Mouse (Mus musculus) macrophage (primary cell): ENCODE measurements around the gene Hist1h3b. TPM values are rescaled to one million over a fixed set of nuclear protein-coding genes. Genes with fewer than 3 reads are reported as not detected.
A peak's percentile ranks its signal among the peaks of the same experiment; 100 is the strongest.
"Not testable (repeated sequence)": the region's sequence is repeated elsewhere in the genome, so short reads cannot be mapped to it uniquely, and the experiment has no call there.

Source experiments
- H3K27ac ChIP-seq: fragments of 350-480 bp; formaldehyde crosslinking; 2 replicates; pipeline ENCODE4 v1.9.0; 2021
- H3K36me3 ChIP-seq: fragments of 350-480 bp; formaldehyde crosslinking; 2 replicates; pipeline ENCODE4 v1.9.0; 2021; ENCODE audit errors: inconsistent target
- H3K4me3 ChIP-seq: fragments of 350-480 bp; formaldehyde crosslinking; 2 replicates; pipeline ENCODE4 v1.9.0; 2021; ENCODE audit errors: inconsistent target
- H3K79me2 ChIP-seq: fragments of 350-480 bp; formaldehyde crosslinking; 2 replicates; pipeline ENCODE4 v1.9.0; 2021; ENCODE audit errors: inconsistent target
- WGBS: methylation state at CpG from one replicate; pipeline ENCODE4 v1.1.7; 2026; ENCODE audit warnings: inconsistent platforms; ENCODE audit not compliant: missing documents; 5-methylcytosine and 5-hydroxymethylcytosine counted together
- polyA plus RNA-seq: library from polyadenylated mRNA; stranded (reverse); fragments of 250-400 nt; gene quantifications from 3 replicates; pipeline ENCODE4 v1.2.4, GENCODE M21; 2018; ENCODE audit warnings: inconsistent platforms

Gene Hist1h3b
- polyA plus RNA-seq, 1 experiment from 2014 or later: not detected

- H3K27ac ChIP-seq: peak within 1 kb of the TSS; percentile 57
- no peaks in the 10 kb centered on the region for H3K79me2 ChIP-seq
- H3K4me3 ChIP-seq: peak within 1 kb of the TSS; percentile 16
- 2% methylated on average over 11 of the region's 22 CpGs for WGBS
- no peaks in the 10 kb centered on the region for H3K36me3 ChIP-seq
Observed at GRCm38 (mm10) chr13:23756790-23757189, 4.7 kb downstream of the Hist1h3b start, which contains the start of gene Hist1h4b. Gene Hist1h4b (plus strand): TSS chr13:23757013.

GRCm38 (mm10) chr13:23757211-23757773 lies 5.2 kb downstream of the Hist1h3b start:
- Histone ChIP-seq H3K36me3 (no peaks in the 10 kb centered on the region), H3K27ac (peak overlapping the region; percentile 57), H3K4me3 (peak overlapping the region; percentile 16), H3K79me2 (no peaks in the 10 kb centered on the region)
- 5% methylated on average over 12 of the region's 23 CpGs for WGBS

GRCm38 (mm10) chr13:23757921-23758320 lies 5.9 kb downstream of the Hist1h3b start:
- no peaks in the 10 kb centered on the region for H3K36me3 ChIP-seq
- WGBS: 40% methylated on average over 3 of the region's 3 CpGs
- H3K4me3 ChIP-seq: no peak overlapping the region; the same call in 1 of the 2 replicates
- H3K27ac ChIP-seq: no peak overlapping the region
- no peaks in the 10 kb centered on the region for H3K79me2 ChIP-seq

- no peak overlapping the region for H3K4me3 ChIP-seq
- no peaks in the 10 kb centered on the region for H3K36me3 ChIP-seq
- 89% methylated on average over 3 of the region's 3 CpGs for WGBS
- no peaks in the 10 kb centered on the region for H3K79me2 ChIP-seq
- no peak overlapping the region for H3K27ac ChIP-seq
Observed at GRCm38 (mm10) chr13:23759251-23759771, 7.2 kb downstream of the Hist1h3b start.

GRCm38 (mm10) chr13:23759916-23760239 lies 7.8 kb downstream of the Hist1h3b start:
- Histone ChIP-seq H3K79me2 (no peaks in the 10 kb centered on the region), H3K4me3 (peak overlapping the region; percentile 26; the same call in 1 of the 2 replicates), H3K27ac (peak overlapping the region; percentile 62), H3K36me3 (no peaks in the 10 kb centered on the region)
- WGBS: 20% methylated on average over 1 of the region's 1 CpGs

GRCm38 (mm10) chr13:23760240-23760971 lies 8.3 kb downstream of the Hist1h3b start:
- Histone ChIP-seq H3K36me3 (no peaks in the 10 kb centered on the region), H3K4me3 (peak overlapping the region; percentile 26), H3K79me2 (no peaks in the 10 kb centered on the region), H3K27ac (peak overlapping the region; percentile 62)
- WGBS: 3% methylated on average over 13 of the region's 27 CpGs

GRCm38 (mm10) chr13:23760972-23761864 lies 9.2 kb downstream of the Hist1h3b start, which contains the start of gene Hist1h4a:
Gene Hist1h4a (minus strand): TSS chr13:23761230.
- under 1% methylated on average over 54 of the region's 72 CpGs for WGBS
- Histone ChIP-seq H3K27ac (peak within 1 kb of the TSS; percentile 62), H3K4me3 (peak within 1 kb of the TSS; percentile 31), H3K36me3 (no peaks in the 10 kb centered on the region), H3K79me2 (no peaks in the 10 kb centered on the region)

- not testable (repeated sequence) for H3K79me2 ChIP-seq, H3K36me3 ChIP-seq
- under 1% methylated on average over 19 of the region's 52 CpGs for WGBS
- Histone ChIP-seq H3K4me3 (peak within 1 kb of the TSS; percentile 32), H3K27ac (peak within 1 kb of the TSS; percentile 70)
Observed at GRCm38 (mm10) chr13:23761871-23762821, 10.1 kb downstream of the Hist1h3b start, which contains the start of gene Hist1h3a. Gene Hist1h3a (minus strand): TSS chr13:23762386.

GRCm38 (mm10) chr13:23763242-23763585 lies 11.1 kb downstream of the Hist1h3b start:
- WGBS: under 1% methylated on average over 10 of the region's 10 CpGs
- Histone ChIP-seq H3K79me2 (no peaks in the 10 kb centered on the region), H3K4me3 (peak overlapping the region; percentile 32; the same call in 1 of the 2 replicates), H3K36me3 (no peaks in the 10 kb centered on the region), H3K27ac (peak overlapping the region; percentile 70)

GRCm38 (mm10) chr13:23763586-23764323 lies 11.7 kb downstream of the Hist1h3b start, which contains the start of gene Hist1h1a:
Gene Hist1h1a (plus strand): TSS chr13:23763666.
- peak within 1 kb of the TSS; percentile 32 for H3K4me3 ChIP-seq
- 6% methylated on average over 33 of the region's 34 CpGs for WGBS

GRCm38 (mm10) chr13:23764324-23765171 lies 12.5 kb downstream of the Hist1h3b start:
- no peaks in the 10 kb centered on the region for H3K36me3 ChIP-seq
- H3K4me3 ChIP-seq: peak overlapping the region; percentile 32
- WGBS: 64% methylated on average over 12 of the region's 12 CpGs
- H3K79me2 ChIP-seq: no peaks in the 10 kb centered on the region
- H3K27ac ChIP-seq: peak overlapping the region; percentile 70

More at GRCm38 (mm10) chr13:23763586-23764323, 11.7 kb downstream of the Hist1h3b start, which contains the start of gene Hist1h1a:
- Histone ChIP-seq H3K79me2 (no peaks in the 10 kb centered on the region), H3K27ac (peak within 1 kb of the TSS; percentile 70), H3K36me3 (no peaks in the 10 kb centered on the region)

GRCm38 (mm10) chr13:23765172-23765513 lies 13.1 kb downstream of the Hist1h3b start:
- Histone ChIP-seq H3K36me3 (no peaks in the 10 kb centered on the region), H3K79me2 (no peaks in the 10 kb centered on the region), H3K27ac (no peak overlapping the region), H3K4me3 (no peak overlapping the region)
- WGBS: 55% methylated on average over 1 of the region's 1 CpGs
